Mouse (Mus musculus): ENCODE data around the gene Phf10.
"Not testable (repeated sequence)": the region's sequence is repeated elsewhere in the genome, so short reads cannot be mapped to it uniquely, and the experiment has no call there.

DNA sequence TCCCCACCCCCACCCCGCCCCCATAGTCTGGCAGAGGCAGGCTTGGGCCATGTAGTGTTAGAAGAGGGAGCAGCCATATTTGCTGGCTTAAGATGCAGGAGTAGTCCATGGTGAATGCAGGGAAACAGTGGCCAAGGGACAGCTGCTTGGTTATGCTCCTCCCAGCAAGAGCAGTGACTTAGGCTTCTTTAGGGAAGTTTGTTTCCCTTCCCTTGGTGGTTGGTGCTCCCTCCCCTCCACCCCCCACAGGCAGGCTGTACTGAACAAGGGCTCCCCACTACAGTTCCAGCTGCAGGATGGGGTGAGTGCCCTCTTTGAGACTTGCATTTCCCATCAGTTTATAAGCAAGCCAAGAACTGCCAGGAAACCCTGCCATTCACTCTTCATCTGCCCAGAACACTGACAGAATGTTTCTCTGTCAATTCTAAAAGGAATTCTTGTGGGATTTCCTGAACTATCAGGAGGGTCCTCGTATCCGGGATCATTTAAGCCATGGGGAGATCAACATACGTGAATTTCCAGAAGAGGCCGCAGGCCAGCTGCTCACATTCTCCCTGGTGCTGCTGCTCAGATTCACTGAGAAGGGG lies 29.1 kb upstream of the Phf10 start:
- not testable (repeated sequence) for TF ChIP-seq GATA1, TAL1 (IDR thresholded peaks at IDR 0.05; ENCODE audit: low read length)
